Mouse (Mus musculus): ENCODE results near the gene Yif1a.
A peak's percentile ranks its signal among the peaks of the same experiment; 100 is the strongest.

Yif1a gene

GRCm38 (mm10) chr19:5060365-5061330 lies 27.7 kb upstream of the Yif1a start:
- DNase-seq (ENCODE audit: extremely low read depth, low read depth): no peak

GRCm38 (mm10) chr19:5062041-5062440 lies 26.3 kb upstream of the Yif1a start:
- no peak for DNase-seq (ENCODE audit: extremely low read depth, low read depth)

GRCm38 (mm10) chr19:5062446-5062845 lies 25.9 kb upstream of the Yif1a start:
- DNase-seq (ENCODE audit: extremely low read depth, low read depth): no peak

- DNase-seq (ENCODE audit: extremely low read depth, low read depth): no peak
Measured at GRCm38 (mm10) chr19:5065104-5065503, 23.2 kb upstream of the Yif1a start.

GRCm38 (mm10) chr19:5067040-5067799 lies 21.1 kb upstream of the Yif1a start:
- peak; percentile 66 for DNase-seq (ENCODE audit: extremely low read depth, low read depth)

GRCm38 (mm10) chr19:5067867-5068569 lies 20.3 kb upstream of the Yif1a start, which contains the start of gene Cd248:
Cd248 (plus strand) TSS chr19:5068078.
- no peak for DNase-seq (ENCODE audit: extremely low read depth, low read depth)

- DNase-seq (ENCODE audit: extremely low read depth, low read depth): no peak
Measured at GRCm38 (mm10) chr19:5068570-5069234, 19.6 kb upstream of the Yif1a start.

DNA sequence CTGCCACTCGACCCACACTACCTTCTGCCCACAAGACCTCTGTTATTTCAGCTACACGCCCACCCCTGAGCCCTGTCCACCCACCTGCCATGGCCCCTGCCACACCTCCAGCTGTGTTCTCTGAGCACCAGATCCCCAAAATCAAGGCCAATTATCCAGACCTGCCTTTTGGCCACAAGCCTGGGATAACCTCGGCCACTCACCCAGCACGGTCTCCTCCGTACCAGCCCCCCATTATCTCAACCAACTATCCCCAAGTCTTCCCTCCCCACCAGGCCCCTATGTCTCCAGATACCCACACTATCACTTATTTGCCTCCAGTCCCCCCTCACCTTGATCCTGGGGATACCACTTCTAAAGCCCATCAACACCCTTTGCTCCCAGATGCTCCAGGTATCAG lies 18.9 kb upstream of the Yif1a start:
- DNase-seq (ENCODE audit: extremely low read depth, low read depth): no peak

GRCm38 (mm10) chr19:5069978-5070377 lies 18.4 kb upstream of the Yif1a start:
- DNase-seq (ENCODE audit: extremely low read depth, low read depth): no peak

- DNase-seq (ENCODE audit: extremely low read depth, low read depth): no peak
Measured at GRCm38 (mm10) chr19:5071077-5071476, 17.3 kb upstream of the Yif1a start.

DNA sequence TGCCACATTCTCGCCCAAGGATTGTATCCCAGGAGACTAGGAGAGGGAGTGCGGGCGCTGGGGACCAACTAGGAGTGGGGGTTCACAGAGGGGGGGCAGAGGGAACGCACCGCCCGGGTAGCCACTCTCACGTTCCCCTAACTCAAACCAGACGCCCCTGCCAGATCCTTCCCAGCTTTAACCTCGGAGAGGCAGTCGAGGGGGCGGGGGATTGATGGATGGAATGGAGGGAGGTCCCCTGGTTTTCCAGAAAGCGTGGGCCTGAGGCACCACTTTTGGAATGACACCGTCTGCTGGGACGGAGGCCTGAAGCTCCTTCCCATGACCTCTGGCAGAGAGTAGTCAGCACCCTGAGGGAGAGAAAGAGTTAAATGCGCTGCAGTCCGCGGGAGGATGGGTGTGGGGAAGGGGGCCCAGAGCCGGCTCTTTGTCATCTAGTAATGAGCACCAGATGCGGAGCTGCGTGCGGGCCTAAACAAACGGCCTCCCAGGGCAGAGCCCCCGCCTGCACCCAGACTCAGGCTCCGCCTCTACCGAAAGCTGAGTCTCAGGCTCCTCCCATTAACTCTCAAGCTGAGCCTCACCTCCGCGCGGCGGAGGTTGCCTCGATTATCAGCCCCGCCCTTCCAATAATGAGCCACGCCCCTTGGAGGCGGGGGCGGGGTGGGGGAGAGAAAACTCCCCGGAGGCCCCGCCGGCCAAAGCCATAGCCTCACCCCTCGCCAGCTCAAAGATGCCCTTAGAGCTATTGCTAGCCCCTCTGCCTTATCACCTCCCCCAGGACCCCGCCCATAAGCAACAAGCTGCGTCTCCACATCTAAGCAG lies 16.6 kb upstream of the Yif1a start:
- peak; percentile 69 for DNase-seq (ENCODE audit: extremely low read depth, low read depth)

DNA sequence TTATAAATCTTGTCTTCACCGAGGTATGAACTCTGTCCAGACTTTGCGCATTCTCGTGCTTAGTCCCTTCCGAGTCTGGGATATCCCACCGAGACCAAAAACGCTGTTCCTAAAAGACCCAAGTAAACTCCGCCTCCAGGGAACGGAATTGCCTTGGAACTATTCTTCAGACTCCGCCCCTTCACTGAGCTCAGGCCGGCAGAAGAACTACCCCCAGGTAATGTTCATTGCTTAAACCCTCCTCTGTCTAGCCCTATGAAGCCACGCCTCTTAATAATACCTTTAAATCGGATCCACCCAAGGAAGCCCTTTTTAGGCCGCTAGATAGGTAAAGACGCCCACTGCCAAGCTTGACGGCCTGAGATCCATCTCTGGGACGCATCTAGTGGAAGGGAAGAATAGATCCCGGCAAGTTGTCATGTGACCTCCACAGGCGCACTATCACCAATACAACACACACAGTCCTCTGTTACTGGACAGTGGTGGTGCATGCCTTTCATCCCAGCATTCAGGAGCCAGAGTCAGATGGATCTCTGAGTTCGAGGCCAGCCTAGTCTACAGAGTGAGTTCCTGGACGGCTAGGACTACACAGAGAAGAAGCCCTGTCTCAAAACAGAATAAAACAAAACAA lies 15.8 kb upstream of the Yif1a start:
- DNase-seq (ENCODE audit: extremely low read depth, low read depth): peak; percentile 45

DNA sequence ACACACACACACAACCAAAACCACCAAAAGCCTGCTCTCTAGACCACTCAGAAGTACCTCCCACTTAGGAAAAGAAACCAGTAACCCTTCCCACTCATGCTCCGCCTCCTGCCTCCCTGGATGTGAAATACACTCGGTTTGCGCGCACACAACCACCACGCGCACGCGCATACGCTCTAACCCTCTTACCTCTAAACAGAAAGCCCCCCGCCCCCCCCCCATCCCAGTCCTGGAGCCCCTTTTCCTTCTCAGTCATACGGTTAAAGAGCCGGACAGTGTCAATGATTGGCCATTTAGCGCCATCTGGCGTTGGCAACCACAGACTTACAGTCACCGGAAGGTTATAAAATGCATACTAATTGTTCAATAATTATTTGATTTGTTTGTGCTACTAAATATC lies 15.3 kb upstream of the Yif1a start:
- DNase-seq (ENCODE audit: extremely low read depth, low read depth): peak; percentile 38

DNA sequence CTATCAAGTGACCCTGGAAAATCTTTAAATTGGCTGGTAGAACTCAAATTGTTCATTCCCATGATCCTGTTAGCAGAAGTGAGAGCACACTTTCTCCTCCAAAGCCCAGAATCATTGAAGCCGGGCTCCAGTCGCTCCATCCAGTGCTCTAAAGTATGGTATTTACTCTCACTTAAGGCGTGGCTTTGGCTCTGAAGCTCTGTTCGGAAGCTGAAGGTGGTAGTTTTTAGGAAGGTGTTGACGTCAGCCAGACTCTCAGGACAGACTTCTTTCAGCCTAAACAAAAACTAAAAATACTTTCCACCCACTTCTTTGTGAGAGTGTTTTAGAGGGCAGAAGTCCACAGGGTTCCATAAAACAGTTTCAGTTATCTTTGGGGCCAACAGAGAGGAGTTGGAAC lies 14.8 kb upstream of the Yif1a start:
- no peak for DNase-seq (ENCODE audit: extremely low read depth, low read depth)

DNA sequence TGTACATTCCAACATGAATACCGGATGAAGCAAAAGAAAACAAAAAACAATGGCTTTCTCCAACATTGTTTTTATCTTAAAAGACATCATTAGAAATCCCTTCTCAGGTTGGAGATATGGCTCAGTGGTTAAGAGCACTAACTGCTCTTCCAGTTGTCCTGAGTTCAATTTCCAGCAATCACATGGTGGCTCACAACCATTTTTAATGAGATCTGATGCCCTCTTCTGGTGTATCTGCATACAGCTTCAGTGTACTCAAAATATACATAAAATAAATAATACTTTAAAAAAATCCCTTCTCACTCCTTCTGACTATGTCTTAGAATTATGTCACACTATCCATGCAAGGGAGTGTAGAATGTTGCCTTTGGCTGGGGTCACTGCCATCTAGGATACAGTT lies 9.1 kb upstream of the Yif1a start:
- no peak for DNase-seq (ENCODE audit: extremely low read depth, low read depth)

GRCm38 (mm10) chr19:5082005-5082404 lies 6.3 kb upstream of the Yif1a start:
- no peak for DNase-seq (ENCODE audit: extremely low read depth, low read depth)

GRCm38 (mm10) chr19:5082596-5082995 lies 5.7 kb upstream of the Yif1a start:
- DNase-seq (ENCODE audit: extremely low read depth, low read depth): no peak

- DNase-seq (ENCODE audit: extremely low read depth, low read depth): no peak
Measured at GRCm38 (mm10) chr19:5083961-5084833, 4.1 kb upstream of the Yif1a start.

DNA sequence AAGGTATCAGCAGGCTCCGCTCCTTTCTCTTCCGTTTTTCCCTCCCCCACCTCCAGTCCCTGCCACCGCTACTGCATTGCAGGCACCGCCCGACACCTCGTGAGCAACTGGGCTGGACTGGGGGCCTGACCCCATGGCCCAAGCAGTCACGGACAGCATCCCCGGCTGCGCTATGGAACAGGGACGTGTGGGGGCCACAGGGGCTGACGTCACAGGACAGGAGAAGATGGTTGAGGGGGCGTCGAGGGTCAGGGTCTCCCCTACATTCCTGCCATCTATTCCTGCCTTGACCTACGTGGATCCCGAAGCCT lies 3.5 kb upstream of the Yif1a start:
- DNase-seq (ENCODE audit: extremely low read depth, low read depth): no peak
